Mouse (Mus musculus): Measurements from ENCODE around the gene Gm21992. TPM values are rescaled to one million over a fixed set of nuclear protein-coding genes. Genes with fewer than 3 reads are reported as not detected.

The Gm21992 gene
- polyA plus RNA-seq (2012; rRNA removed): 22.3 and 32.0 TPM in 2 replicates

DNA sequence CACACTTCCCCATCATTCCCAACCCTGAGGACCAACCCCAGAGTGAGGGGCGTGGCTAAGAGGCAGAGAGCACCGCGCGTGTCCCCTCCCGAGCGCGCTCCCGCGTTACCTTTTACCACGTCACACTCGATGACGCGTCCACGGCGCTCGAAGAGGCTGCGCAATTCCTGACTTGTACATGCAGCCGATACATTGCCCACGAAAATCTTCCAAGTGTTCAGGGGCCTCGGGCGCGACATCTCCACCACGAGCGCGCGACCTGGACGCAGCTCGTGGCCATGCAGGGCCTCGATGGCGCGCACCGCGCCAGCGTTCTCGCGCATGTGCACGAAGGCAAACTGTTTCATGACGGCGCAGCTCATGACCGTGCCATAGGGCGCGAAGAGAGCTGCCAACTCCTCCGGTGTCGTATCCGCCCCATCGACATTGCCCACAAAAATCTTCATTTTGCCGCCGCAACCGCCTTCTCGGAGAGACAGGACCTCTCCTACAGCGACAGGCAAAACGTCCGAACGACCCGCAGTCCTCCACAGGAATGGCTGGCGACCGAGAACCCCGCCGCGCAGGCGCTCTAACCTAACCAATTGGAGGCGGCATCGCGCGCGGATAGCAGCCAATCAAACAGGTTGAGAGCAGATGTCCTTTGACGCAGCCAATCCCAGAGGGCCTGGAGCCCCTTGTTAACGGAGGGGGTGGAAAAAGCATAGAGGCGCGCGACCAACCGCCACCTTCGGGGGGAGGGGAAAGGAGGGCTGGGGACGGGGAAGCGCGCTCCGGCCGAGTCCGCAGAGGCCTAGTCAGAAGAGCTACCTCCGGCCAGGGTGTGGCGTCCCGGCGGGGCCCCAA lies at the start of gene Gm21992, which contains the start of gene Rbm14:
Gene Gm21992, minus strand, starts transcription at position 550 of the 846 bp plus-strand sequence.
Gene Rbm14, minus strand, starts transcription at position 572 of the 846 bp plus-strand sequence.
- WGBS: under 1% methylated on average over 83 of the region's 83 CpGs
- H3K4me1 ChIP-seq (ENCODE audit: control insufficient read depth, insufficient read depth, low read length): peaks cover 11% of the 10 kb centered on the region; the same call in 1 of the 2 replicates
- no peaks in the 10 kb centered on the region for H3K36me3 ChIP-seq (ENCODE audit: control insufficient read depth, insufficient read depth, low read length)
- H3K27ac ChIP-seq (ENCODE audit: insufficient read depth, low read depth, low read length): peak within 1 kb of the TSS; percentile 91
- H3K4me3 ChIP-seq (ENCODE audit: insufficient read depth, low read depth, low read length): peak within 1 kb of the TSS; percentile 75
- TF ChIP-seq POLR2A (IDR thresholded peaks at IDR 0.05; ENCODE audit: low read depth, low read length): peak; percentile 97
- no peak for TF ChIP-seq CTCF (conservative IDR thresholded peaks at IDR 0.05; ENCODE audit: insufficient read depth, insufficient read length, low read depth, low read length)
- peak; percentile 100 for DNase-seq
- no peaks in the 10 kb centered on the region for H3K27me3 ChIP-seq (replicated peaks; ENCODE audit: control insufficient read depth, insufficient read depth, low read length)

- no peak overlapping the region for H3K4me3 ChIP-seq (ENCODE audit: insufficient read depth, low read depth, low read length)
- TF ChIP-seq POLR2A (IDR thresholded peaks at IDR 0.05; ENCODE audit: low read depth, low read length) (no peak), CTCF (conservative IDR thresholded peaks at IDR 0.05; ENCODE audit: insufficient read depth, insufficient read length, low read depth, low read length) (no peak)
- WGBS: 74% methylated on average over 6 of the region's 6 CpGs
- no peaks in the 10 kb centered on the region for H3K27me3 ChIP-seq (replicated peaks; ENCODE audit: control insufficient read depth, insufficient read depth, low read length)
- no peak for DNase-seq
- H3K4me1 ChIP-seq (ENCODE audit: control insufficient read depth, insufficient read depth, low read length): peaks cover 10% of the 10 kb centered on the region; the same call in 1 of the 2 replicates
- H3K27ac ChIP-seq (ENCODE audit: insufficient read depth, low read depth, low read length): no peak overlapping the region
- H3K36me3 ChIP-seq (ENCODE audit: control insufficient read depth, insufficient read depth, low read length): no peaks in the 10 kb centered on the region; the same call in 1 of the 2 replicates
Measured at GRCm38 (mm10) chr19:4859081-4859480, 47.7 kb upstream of the Gm21992 start.

GRCm38 (mm10) chr19:4855951-4856350 lies 44.5 kb upstream of the Gm21992 start:
- 83% methylated on average over 4 of the region's 4 CpGs for WGBS
- H3K27ac ChIP-seq (ENCODE audit: insufficient read depth, low read depth, low read length): no peak overlapping the region
- no peak for DNase-seq
- TF ChIP-seq POLR2A (IDR thresholded peaks at IDR 0.05; ENCODE audit: low read depth, low read length) (no peak), CTCF (conservative IDR thresholded peaks at IDR 0.05; ENCODE audit: insufficient read depth, insufficient read length, low read depth, low read length) (no peak)
- H3K4me3 ChIP-seq (ENCODE audit: insufficient read depth, low read depth, low read length): peak overlapping the region; percentile 71; the same call in 1 of the 2 replicates
- H3K36me3 ChIP-seq (ENCODE audit: control insufficient read depth, insufficient read depth, low read length): no peaks in the 10 kb centered on the region; the same call in 1 of the 2 replicates
- H3K4me1 ChIP-seq (ENCODE audit: control insufficient read depth, insufficient read depth, low read length): peaks cover 10% of the 10 kb centered on the region; the same call in 1 of the 2 replicates
- H3K27me3 ChIP-seq (replicated peaks; ENCODE audit: control insufficient read depth, insufficient read depth, low read length): no peaks in the 10 kb centered on the region

DNA sequence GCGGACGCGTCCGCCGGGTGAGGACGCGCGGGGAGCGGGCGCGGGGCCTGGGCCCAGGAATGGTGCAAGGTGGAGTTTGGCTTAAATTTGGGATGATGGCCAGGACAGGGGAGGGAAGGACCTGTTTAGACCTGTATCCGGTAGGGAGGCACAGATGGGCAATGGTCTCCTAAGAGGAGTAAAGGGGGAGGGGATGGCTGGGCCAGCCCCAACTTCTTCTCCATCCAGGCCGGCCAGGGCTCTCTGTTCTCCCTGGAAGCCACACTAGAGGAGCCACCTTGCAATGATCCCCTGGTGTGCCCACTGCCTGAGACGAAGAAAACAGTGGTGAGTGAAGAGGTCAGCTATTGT lies 44.0 kb upstream of the Gm21992 start:
- H3K4me1 ChIP-seq (ENCODE audit: control insufficient read depth, insufficient read depth, low read length): peaks cover 10% of the 10 kb centered on the region; the same call in 1 of the 2 replicates
- no peaks in the 10 kb centered on the region for H3K27me3 ChIP-seq (replicated peaks; ENCODE audit: control insufficient read depth, insufficient read depth, low read length)
- WGBS: 3% methylated on average over 14 of the region's 14 CpGs
- TF ChIP-seq CTCF (conservative IDR thresholded peaks at IDR 0.05; ENCODE audit: insufficient read depth, insufficient read length, low read depth, low read length) (no peak), POLR2A (IDR thresholded peaks at IDR 0.05; ENCODE audit: low read depth, low read length) (no peak)
- H3K27ac ChIP-seq (ENCODE audit: insufficient read depth, low read depth, low read length): peak overlapping the region; percentile 37
- H3K4me3 ChIP-seq (ENCODE audit: insufficient read depth, low read depth, low read length): peak overlapping the region; percentile 71
- no peak for DNase-seq
- H3K36me3 ChIP-seq (ENCODE audit: control insufficient read depth, insufficient read depth, low read length): no peaks in the 10 kb centered on the region; the same call in 1 of the 2 replicates

- peak; percentile 97 for DNase-seq
- Histone ChIP-seq H3K4me3 (ENCODE audit: insufficient read depth, low read depth, low read length) (peak within 1 kb of the TSS; percentile 71), H3K27me3 (replicated peaks; ENCODE audit: control insufficient read depth, insufficient read depth, low read length) (no peaks in the 10 kb centered on the region), H3K4me1 (ENCODE audit: control insufficient read depth, insufficient read depth, low read length) (peaks cover 10% of the 10 kb centered on the region; the same call in 1 of the 2 replicates), H3K36me3 (ENCODE audit: control insufficient read depth, insufficient read depth, low read length) (no peaks in the 10 kb centered on the region), H3K27ac (ENCODE audit: insufficient read depth, low read depth, low read length) (peak within 1 kb of the TSS; percentile 37)
- TF ChIP-seq POLR2A (IDR thresholded peaks at IDR 0.05; ENCODE audit: low read depth, low read length) (peak; percentile 36), CTCF (conservative IDR thresholded peaks at IDR 0.05; ENCODE audit: insufficient read depth, insufficient read length, low read depth, low read length) (no peak)
- 3% methylated on average over 45 of the region's 45 CpGs for WGBS
Measured at GRCm38 (mm10) chr19:4854552-4855469, 43.4 kb upstream of the Gm21992 start, which contains the start of gene Ctsf. Gene Ctsf, plus strand, starts transcription at chr19:4855130.

DNA sequence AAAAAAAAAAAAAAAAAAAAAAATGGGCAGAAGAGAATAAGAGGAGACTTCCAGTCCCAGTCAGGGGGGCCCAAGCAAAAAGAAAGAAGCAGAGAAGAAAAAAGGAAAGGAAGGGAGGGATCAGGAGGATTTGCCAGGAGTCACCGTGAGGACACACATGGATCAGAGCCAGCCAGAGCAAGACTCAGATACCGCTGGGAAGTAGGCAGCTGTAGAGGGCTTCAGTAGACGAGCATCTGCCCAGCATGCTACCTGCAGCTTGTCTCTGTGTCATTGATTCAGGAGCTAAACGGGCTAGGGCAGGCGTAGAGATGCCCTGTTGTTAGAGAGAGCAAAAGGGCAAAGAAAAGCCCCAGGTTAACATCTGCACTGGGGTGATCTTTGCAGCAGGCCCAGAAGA lies 38.9 kb upstream of the Gm21992 start:
- H3K27ac ChIP-seq (ENCODE audit: insufficient read depth, low read depth, low read length): no peak overlapping the region
- DNase-seq: no peak
- TF ChIP-seq CTCF (conservative IDR thresholded peaks at IDR 0.05; ENCODE audit: insufficient read depth, insufficient read length, low read depth, low read length): no peak
- TF ChIP-seq POLR2A (IDR thresholded peaks at IDR 0.05; ENCODE audit: low read depth, low read length): no peak
- H3K4me1 ChIP-seq (ENCODE audit: control insufficient read depth, insufficient read depth, low read length): peaks cover 4% of the 10 kb centered on the region; the same call in 1 of the 2 replicates
- no peaks in the 10 kb centered on the region for H3K27me3 ChIP-seq (replicated peaks; ENCODE audit: control insufficient read depth, insufficient read depth, low read length)
- H3K4me3 ChIP-seq (ENCODE audit: insufficient read depth, low read depth, low read length): no peak overlapping the region
- no peaks in the 10 kb centered on the region for H3K36me3 ChIP-seq (ENCODE audit: control insufficient read depth, insufficient read depth, low read length)
- 59% methylated on average over 5 of the region's 5 CpGs for WGBS

Measured in kidney, adult 2 months (tissue).